Mouse (Mus musculus) heart, adult 18-20 months (tissue): ENCODE measurements at regions not wholly inside any gene's neighbourhood (a gene's known extent, or its start where the extent isn't known, plus 50 kb on each side); places are given as distances from the start of the nearest gene placed in this dataset.

Source experiments
- DNase-seq, 2 experiments: peaks; one replicate each; pipeline ENCODE4 v3.0.0; 2021 to 2022; ENCODE audit warnings: mixed read lengths in 1 of 2

GRCm38 (mm10) chr13:112178031-112178430, 110.2 kb upstream of the Ankrd55 start:
- no peak for DNase-seq

- no peak for DNase-seq
Observed at GRCm38 (mm10) chr13:112183996-112184395, 104.3 kb upstream of the Ankrd55 start.

- no peak for DNase-seq
Observed at GRCm38 (mm10) chr13:112185116-112185515, 103.1 kb upstream of the Ankrd55 start.

GRCm38 (mm10) chr13:112187226-112187625, 101.0 kb upstream of the Ankrd55 start:
- DNase-seq, result peak; percentile 40 to 56

- DNase-seq, result peak; percentile 78 to 81
Observed at GRCm38 (mm10) chr13:112188313-112188712, 99.9 kb upstream of the Ankrd55 start.

GRCm38 (mm10) chr13:112188741-112189476, 99.3 kb upstream of the Ankrd55 start:
- DNase-seq, result peak in 1 of 2 experiments; percentile 22

- DNase-seq, result no peak
Observed at GRCm38 (mm10) chr13:112189605-112190004, 98.6 kb upstream of the Ankrd55 start.

- no peak for DNase-seq
Observed at GRCm38 (mm10) chr13:112192192-112192905, 95.9 kb upstream of the Ankrd55 start.

- no peak for DNase-seq
Observed at GRCm38 (mm10) chr13:112193676-112194075, 94.6 kb upstream of the Ankrd55 start.

GRCm38 (mm10) chr13:112194991-112195390, 93.3 kb upstream of the Ankrd55 start:
- DNase-seq, result no peak

GRCm38 (mm10) chr13:112196789-112197188, 91.5 kb upstream of the Ankrd55 start:
- DNase-seq, result peak; percentile 84 to 85

GRCm38 (mm10) chr13:112203721-112204120, 84.5 kb upstream of the Ankrd55 start:
- no peak for DNase-seq

- DNase-seq, result no peak
Observed at GRCm38 (mm10) chr13:112204204-112204603, 84.0 kb upstream of the Ankrd55 start.

- DNase-seq, result no peak
Observed at GRCm38 (mm10) chr13:112204813-112205212, 83.4 kb upstream of the Ankrd55 start.

- no peak for DNase-seq
Observed at GRCm38 (mm10) chr13:112207617-112208235, 80.5 kb upstream of the Ankrd55 start.

GRCm38 (mm10) chr13:112211841-112212240, 76.4 kb upstream of the Ankrd55 start:
- DNase-seq, result no peak

- DNase-seq, result no peak
Observed at GRCm38 (mm10) chr13:112212391-112212790, 75.9 kb upstream of the Ankrd55 start.

- DNase-seq, result no peak
Observed at GRCm38 (mm10) chr13:112213652-112214081, 74.6 kb upstream of the Ankrd55 start.

- no peak for DNase-seq
Observed at GRCm38 (mm10) chr13:112216084-112216483, 72.2 kb upstream of the Ankrd55 start.

GRCm38 (mm10) chr13:112218389-112218788, 69.9 kb upstream of the Ankrd55 start:
- no peak for DNase-seq

- DNase-seq, result no peak
Observed at GRCm38 (mm10) chr13:112220184-112220583, 68.1 kb upstream of the Ankrd55 start.

GRCm38 (mm10) chr13:112223616-112224015, 64.6 kb upstream of the Ankrd55 start:
- peak in 1 of 2 experiments; percentile 20 for DNase-seq

- DNase-seq, result no peak
Observed at GRCm38 (mm10) chr13:112227766-112228165, 60.5 kb upstream of the Ankrd55 start.
